Mouse (Mus musculus): ENCODE measurements around the gene Gng3.

- TF ChIP-seq CTCF (IDR thresholded peaks at IDR 0.05; ENCODE audit: control insufficient read depth, insufficient read depth, insufficient read length) (no peak), FOSL1 (IDR thresholded peaks at IDR 0.05; ENCODE audit: insufficient read depth, low read length, poor library complexity, severe bottlenecking) (no peak), USF1 (IDR thresholded peaks at IDR 0.05; ENCODE audit: low read depth) (peak; percentile 43), MAX (IDR thresholded peaks at IDR 0.05) (no peak), MYOD1 (IDR thresholded peaks at IDR 0.05; ENCODE audit: control insufficient read depth, insufficient read length, low read depth) (no peak)
These were observed 11.5 kb upstream of the Gng3 start, which contains the start of gene Lrrn4cl for GRCm38 (mm10) chr19:8850402-8850901.

Data from C2C12 (cell line).